Mouse (Mus musculus) liver, adult 2 months (tissue): Measurements from ENCODE around the gene Gm12184. TPM values are rescaled to one million over a fixed set of nuclear protein-coding genes. Genes with fewer than 3 reads are reported as not detected.

Experiments
- DNase-seq: peaks from one replicate; pipeline ENCODE4 v3.0.0-alpha.2; 2011; ENCODE audit warnings: low read depth, low spot score; ENCODE audit errors: extremely low read depth
- H3K27ac ChIP-seq: fragments of 200-500 bp; replicated peaks from 2 replicates; pipeline ENCODE4 v1.5.1; 2012; ENCODE audit warnings: low read depth, mild to moderate bottlenecking, control low read depth, inconsistent platforms, low read length; ENCODE audit not compliant: insufficient read depth
- H3K27me3 ChIP-seq: fragments of 200-500 bp; 2 replicates; pipeline ENCODE4 v1.6.1; 2012; ENCODE audit warnings: mild to moderate bottlenecking, moderate library complexity, low read length, inconsistent platforms; ENCODE audit not compliant: control insufficient read depth, insufficient read depth
- H3K36me3 ChIP-seq: fragments of 200-500 bp; 2 replicates; pipeline ENCODE4 v1.6.1; 2012; ENCODE audit warnings: low read length, inconsistent platforms; ENCODE audit not compliant: control insufficient read depth, insufficient read depth
- H3K4me1 ChIP-seq: fragments of 200-500 bp; 2 replicates; pipeline ENCODE4 v1.6.1; 2011; ENCODE audit warnings: low read length; ENCODE audit not compliant: control insufficient read depth, insufficient read depth
- H3K4me3 ChIP-seq: fragments of 200-500 bp; 2 replicates; pipeline ENCODE4 v1.5.1; 2011; ENCODE audit warnings: low read depth, mild to moderate bottlenecking, control low read depth, low read length, moderate library complexity; ENCODE audit not compliant: insufficient read depth
- H3K79me2 ChIP-seq: fragments of 200-500 bp; 2 replicates; pipeline ENCODE4 v1.6.1; 2012; ENCODE audit warnings: inconsistent platforms, mild to moderate bottlenecking, low read length, moderate library complexity; ENCODE audit not compliant: control insufficient read depth, insufficient read depth
- H3K9ac ChIP-seq: fragments of 200-500 bp; 2 replicates; pipeline ENCODE4 v1.6.1; 2012; ENCODE audit warnings: low read depth, mild to moderate bottlenecking, control low read depth, inconsistent platforms, low read length
- CTCF ChIP-seq: fragments of 200-500 bp; IDR thresholded peaks from 2 replicates; pipeline ENCODE4 v1.5.1; 2011; ENCODE audit warnings: low read depth, low read length, control low read depth
- POLR2A ChIP-seq: fragments of 200-500 bp; IDR thresholded peaks from 2 replicates; pipeline ENCODE4 v1.6.1; 2011; ENCODE audit warnings: low read length, control low read depth; ENCODE audit not compliant: insufficient read depth; ENCODE audit errors: extremely low read depth
- WGBS: fragments of 180-500 bp; shearing (Covaris S2); methylation state at CpG from one replicate; pipeline ENCODE4 v1.1.7; 2018; 5-methylcytosine and 5-hydroxymethylcytosine counted together
- polyA plus RNA-seq: library from polyadenylated mRNA; depleted of rRNA; stranded (reverse); fragments of >200 nt; gene quantifications from 2 replicates; pipeline ENCODE4 v1.2.3, GENCODE M21; 2012
- total RNA-seq: library from RNA; depleted of rRNA; stranded (reverse); fragments of >200 nt; gene quantifications from 2 replicates; pipeline ENCODE4 v1.2.3, GENCODE M21; 2014

The Gm12184 gene
- total and polyA plus RNA-seq, 2 experiments = 1.5 to 5.5 TPM

- 6% methylated on average over 16 of the region's 16 CpGs for WGBS
- Histone ChIP-seq H3K27me3 (no peaks in the 10 kb centered on the region), H3K4me3 (peak overlapping the region; percentile 91), H3K79me2 (no peaks in the 10 kb centered on the region), H3K27ac (peak overlapping the region; percentile 85), H3K9ac (peak overlapping the region; percentile 95), H3K36me3 (no peaks in the 10 kb centered on the region), H3K4me1 (peaks cover 16% of the 10 kb centered on the region)
- TF ChIP-seq POLR2A (no peak), CTCF (no peak)
- peak; percentile 83 for DNase-seq
Observed at GRCm38 (mm10) chr11:48838181-48838797, 11.8 kb upstream of the Gm12184 start.

DNA sequence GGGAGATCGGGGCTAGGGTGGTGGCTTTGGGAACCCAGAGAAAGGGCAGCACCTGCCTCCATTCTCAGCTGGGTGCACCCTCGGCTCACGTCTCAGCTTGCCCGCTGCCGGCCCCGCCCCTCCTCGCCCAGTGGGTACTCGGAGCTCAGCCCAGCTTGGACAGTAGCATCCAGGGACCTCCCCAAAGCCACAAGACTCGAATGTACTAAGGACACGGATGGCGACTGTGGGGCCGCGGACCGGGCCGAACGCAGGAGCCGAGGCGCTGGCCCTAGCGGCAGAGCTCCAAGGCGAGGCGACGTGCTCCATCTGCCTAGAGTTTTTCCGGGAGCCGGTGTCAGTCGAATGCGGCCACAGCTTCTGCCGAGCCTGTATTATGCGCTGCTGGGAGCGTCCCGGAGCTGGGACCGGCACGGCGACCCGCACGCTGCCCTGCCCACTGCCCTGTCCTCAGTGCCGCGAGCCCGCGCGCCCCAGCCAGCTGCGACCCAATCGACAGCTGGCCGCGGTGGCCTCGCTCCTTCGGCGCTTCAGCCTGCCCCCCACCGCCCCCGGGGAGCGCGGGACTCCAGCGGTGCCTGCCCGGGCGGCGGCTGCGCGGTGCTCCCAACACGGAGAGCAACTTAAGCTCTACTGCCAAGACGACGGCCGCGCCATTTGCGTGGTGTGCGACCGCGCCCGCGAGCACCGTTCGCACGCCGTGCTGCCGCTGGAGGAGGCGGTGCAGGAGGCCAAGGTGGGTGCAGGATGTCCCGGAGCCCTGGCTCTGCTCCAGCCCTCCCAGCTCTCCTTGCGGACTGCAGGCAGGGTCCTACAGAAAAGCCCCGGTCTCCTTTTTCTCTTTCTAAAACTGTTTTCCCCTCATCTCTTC is 11.1 kb upstream of the Gm12184 start:
- WGBS = under 1% methylated on average over 73 of the region's 77 CpGs
- Histone ChIP-seq H3K36me3 (no peaks in the 10 kb centered on the region), H3K79me2 (no peaks in the 10 kb centered on the region), H3K27ac (peak overlapping the region; percentile 85), H3K4me1 (peaks cover 16% of the 10 kb centered on the region), H3K9ac (peak overlapping the region; percentile 95), H3K27me3 (no peaks in the 10 kb centered on the region), H3K4me3 (peak overlapping the region; percentile 91)
- DNase-seq = no peak
- no peak for TF ChIP-seq CTCF
- TF ChIP-seq POLR2A = 0 out of 2 replicates have a peak, but pooled peaks have one; percentile 33

DNA sequence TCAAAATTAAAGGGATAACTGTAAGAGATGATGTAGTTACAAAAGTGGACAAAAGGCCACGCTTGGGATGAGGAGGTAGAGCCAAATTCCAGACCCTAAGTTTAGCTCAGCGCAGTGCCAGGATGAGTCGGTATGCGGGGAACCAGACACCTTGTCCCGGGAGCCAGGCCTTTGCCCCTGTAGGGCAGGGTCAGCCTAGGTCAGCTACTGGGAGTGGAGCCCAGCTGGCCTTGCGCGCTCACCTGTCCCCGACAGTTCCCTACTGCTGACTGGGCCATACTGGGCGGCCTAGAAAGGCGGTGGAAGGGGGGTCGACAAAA is 10.5 kb upstream of the Gm12184 start:
- DNase-seq = peak; percentile 88
- Histone ChIP-seq H3K36me3 (no peaks in the 10 kb centered on the region), H3K9ac (peak overlapping the region; percentile 95), H3K27me3 (no peaks in the 10 kb centered on the region), H3K79me2 (no peaks in the 10 kb centered on the region), H3K4me3 (peak overlapping the region; percentile 91), H3K27ac (peak overlapping the region; percentile 85), H3K4me1 (peaks cover 16% of the 10 kb centered on the region)
- TF ChIP-seq POLR2A (no peak), CTCF (no peak)
- 13% methylated on average over 11 of the region's 11 CpGs for WGBS

- no peak overlapping the region for H3K4me3 ChIP-seq
- H3K79me2 ChIP-seq = no peaks in the 10 kb centered on the region
- peaks cover 16% of the 10 kb centered on the region for H3K4me1 ChIP-seq
- H3K36me3 ChIP-seq = no peaks in the 10 kb centered on the region
- TF ChIP-seq CTCF (no peak), POLR2A (no peak)
- H3K9ac ChIP-seq = no peak overlapping the region
- 53% methylated on average over 6 of the region's 6 CpGs for WGBS
- 0 out of 2 replicates have a peak overlapping the region, but pooled peaks have one; percentile 9 for H3K27ac ChIP-seq
- no peak for DNase-seq
- H3K27me3 ChIP-seq = no peaks in the 10 kb centered on the region
Observed at GRCm38 (mm10) chr11:48835923-48836322, 9.5 kb upstream of the Gm12184 start.

GRCm38 (mm10) chr11:48833731-48834639 is 7.5 kb upstream of the Gm12184 start:
- WGBS = under 1% methylated on average over 30 of the region's 30 CpGs
- DNase-seq = peak; percentile 85
- peaks cover 12% of the 10 kb centered on the region for H3K4me1 ChIP-seq
- no peaks in the 10 kb centered on the region for H3K27me3 ChIP-seq
- H3K9ac ChIP-seq = peak overlapping the region; percentile 85
- H3K4me3 ChIP-seq = peak overlapping the region; percentile 77
- H3K27ac ChIP-seq = peak overlapping the region; percentile 84
- TF ChIP-seq POLR2A (no peak), CTCF (no peak)
- H3K79me2 ChIP-seq = no peaks in the 10 kb centered on the region
- no peaks in the 10 kb centered on the region for H3K36me3 ChIP-seq
